Mouse (Mus musculus): ENCODE results near the gene Rgs8.

Gene Rgs8

DNA sequence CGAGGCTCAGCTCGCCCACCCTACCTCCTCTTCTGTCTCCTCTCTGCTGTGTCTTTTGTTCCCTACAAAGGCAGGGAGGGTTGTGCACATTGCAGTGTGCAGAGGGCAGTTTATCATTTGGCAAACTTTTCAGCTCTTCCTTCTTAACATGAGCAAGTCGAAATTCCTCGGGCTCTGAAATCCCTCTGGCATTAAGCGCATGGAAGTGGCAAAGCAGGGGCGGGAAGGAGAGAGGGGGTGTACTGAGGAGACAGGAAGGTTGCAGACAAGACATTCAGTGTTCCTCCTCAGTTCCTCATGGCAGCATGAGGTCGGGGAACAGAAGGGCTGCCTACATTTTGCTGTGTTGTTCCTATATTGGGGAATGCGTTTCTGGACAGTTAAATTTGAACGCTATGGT, 19.9 kb downstream of the Rgs8 start:
- ATAC-seq (ENCODE audit: insufficient number of reproducible peaks, low FRiP score, low TSS enrichment): no peak

DNA sequence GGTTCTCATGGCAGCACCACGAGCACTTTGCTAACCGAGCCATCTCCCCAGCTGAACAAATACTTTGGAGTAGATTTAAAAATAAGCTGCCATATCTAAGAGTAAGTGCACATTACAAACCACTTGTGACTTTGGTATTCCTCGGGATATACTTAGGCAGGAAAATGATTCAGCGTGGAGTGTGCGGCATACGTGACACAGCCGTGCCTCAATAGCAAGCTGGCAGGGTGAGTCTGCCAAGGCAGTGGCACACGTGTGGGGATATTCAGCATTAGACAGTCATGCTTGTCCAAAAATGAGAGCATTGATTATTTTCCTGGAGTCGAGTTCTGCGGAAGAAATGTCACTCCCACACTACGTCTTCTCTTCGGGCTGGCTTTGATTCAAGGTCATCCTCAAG, 21.1 kb downstream of the Rgs8 start:
- no peak for ATAC-seq (ENCODE audit: insufficient number of reproducible peaks, low FRiP score, low TSS enrichment)

DNA sequence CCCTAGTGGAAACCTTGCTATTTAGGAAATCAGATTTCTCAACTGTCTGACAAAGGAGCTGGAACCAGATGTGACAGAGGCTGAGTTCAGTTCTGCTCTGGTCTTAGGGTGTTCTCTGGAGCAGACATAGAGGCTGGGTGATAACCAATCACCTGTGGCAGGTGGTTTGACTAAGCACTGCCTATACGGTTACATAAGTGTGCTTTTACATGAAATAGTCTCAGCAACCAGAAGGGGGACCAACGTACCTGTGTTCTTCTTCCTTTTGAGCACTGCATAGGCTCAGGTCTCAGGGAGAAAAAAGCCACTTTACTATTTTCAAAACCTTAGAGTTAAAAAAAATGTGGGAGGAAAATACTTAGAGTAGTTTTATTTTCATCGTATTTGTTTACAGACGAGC, 22.8 kb downstream of the Rgs8 start:
- ATAC-seq (ENCODE audit: insufficient number of reproducible peaks, low FRiP score, low TSS enrichment): no peak

DNA sequence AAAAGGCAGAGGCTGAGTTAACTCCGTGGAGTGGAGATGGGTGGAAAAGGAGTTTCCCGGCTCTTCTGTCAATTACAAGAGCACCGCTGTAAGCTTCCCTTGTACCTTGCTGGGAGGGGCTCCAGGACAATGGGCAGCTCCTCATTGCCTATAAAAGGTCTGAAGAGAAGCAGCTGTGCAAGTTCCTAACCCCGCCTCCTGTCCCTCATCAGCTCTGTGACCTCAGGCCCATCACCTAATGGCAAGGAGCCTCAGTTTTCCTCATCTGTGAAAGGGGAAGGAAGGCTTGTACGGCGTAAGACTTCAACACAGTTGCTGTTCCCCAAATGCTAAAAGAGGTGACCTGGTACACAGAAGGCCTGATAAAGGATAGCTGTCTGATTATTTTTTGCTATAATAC, 24.8 kb downstream of the Rgs8 start:
- no peak for ATAC-seq (ENCODE audit: insufficient number of reproducible peaks, low FRiP score, low TSS enrichment)

DNA sequence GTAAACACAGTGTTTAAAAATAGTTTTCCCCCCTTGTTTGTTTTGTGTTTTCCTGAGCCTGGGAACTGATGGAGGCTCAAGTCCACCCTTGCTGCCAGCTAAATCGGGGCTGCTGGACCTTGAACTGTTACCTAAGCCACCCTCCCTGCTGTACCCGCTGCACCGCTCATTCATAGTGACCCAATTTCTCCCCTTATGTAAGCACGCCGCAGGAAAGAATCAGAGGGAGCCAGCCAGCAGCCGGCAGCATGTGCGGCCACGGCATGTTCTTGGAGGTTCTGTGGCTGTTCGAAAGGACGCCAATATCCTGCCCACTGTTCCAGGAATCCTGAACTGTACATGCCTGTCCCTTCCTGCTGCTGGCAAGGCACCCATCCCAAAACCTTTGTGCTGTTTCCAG, 26.3 kb downstream of the Rgs8 start:
- peak; percentile 85 for ATAC-seq (ENCODE audit: insufficient number of reproducible peaks, low FRiP score, low TSS enrichment)

DNA sequence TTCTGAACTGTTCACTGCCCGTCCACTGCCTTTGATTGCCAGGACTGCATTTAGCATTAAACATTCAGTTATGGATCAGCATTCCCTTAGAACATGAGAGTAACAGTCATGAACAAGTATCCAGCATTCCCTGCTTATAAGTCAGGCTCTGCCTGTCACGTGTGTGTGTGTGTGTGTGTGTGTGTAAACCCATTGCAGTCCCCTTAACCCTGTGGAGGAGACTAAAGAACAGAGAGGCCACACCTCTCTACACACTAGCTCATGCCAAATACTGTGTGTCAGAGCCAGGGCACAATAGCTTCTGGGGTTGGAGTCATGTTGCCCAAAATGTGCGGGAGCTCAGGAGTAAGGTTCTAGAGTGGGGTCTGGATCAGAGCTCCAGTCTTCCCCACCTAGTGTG, 26.8 kb downstream of the Rgs8 start:
- ATAC-seq (ENCODE audit: insufficient number of reproducible peaks, low FRiP score, low TSS enrichment): 0 out of 2 replicates have a peak, but pooled peaks have one; percentile 9

DNA sequence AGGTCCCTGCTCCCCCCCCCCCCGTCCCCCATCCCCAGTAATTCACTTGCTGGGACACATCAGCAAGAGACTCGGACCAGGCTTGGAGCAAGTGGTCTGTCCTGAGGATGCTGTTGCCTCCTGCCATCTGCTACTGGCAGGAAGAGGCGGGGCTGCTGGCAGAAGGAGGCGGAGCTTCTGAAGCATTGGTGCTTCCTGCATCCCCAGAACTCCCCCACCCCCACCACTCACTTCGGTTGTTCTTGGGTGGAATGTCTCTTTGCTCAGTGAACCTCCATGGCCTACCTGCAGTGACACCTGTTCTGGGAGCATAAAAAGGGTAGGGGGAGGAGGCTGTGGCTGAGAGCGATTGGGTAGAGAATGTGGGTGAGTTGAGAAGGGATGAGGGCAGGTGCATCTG, 27.5 kb downstream of the Rgs8 start:
- no peak for ATAC-seq (ENCODE audit: insufficient number of reproducible peaks, low FRiP score, low TSS enrichment)

DNA sequence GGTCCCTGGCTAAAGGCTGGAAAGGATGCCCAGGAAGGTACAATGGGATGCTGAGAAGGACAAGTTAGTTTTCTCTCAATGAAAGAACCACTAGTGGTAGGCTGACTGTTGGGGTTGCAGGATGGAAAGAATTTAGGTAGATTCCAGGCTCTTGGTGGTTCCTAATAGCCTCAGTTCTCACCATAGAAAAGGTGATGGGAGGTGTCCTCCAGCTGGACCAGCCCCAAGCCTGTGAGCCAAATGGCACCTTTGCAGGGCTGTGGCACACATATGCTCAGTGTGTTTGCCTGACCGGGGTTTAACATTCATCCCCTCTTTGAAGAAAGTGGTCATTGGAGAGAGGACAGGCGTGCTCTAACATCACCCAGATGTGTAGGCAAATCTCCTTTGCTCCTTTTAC, 28.2 kb downstream of the Rgs8 start:
- ATAC-seq (ENCODE audit: insufficient number of reproducible peaks, low FRiP score, low TSS enrichment): 0 out of 2 replicates have a peak, but pooled peaks have one; percentile 31

DNA sequence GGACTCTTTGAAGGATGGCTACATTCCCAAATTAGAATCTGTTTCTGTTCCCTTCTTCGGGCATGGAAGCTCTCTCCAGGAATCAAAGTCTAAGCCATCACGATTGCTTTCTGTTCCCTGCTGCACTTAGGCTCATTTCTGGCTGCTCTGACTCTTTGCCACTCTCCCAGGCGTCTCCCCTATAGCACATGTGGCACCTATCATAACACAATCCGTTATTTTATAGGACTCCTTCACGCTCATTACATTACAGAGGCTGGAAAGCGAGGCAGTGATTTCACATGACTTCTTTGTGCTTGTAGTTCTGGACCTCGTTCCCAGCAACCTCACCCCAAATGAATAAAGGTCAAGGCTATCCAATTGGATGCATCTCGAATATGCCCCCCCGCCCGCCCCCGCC, 30.4 kb downstream of the Rgs8 start:
- no peak for ATAC-seq (ENCODE audit: insufficient number of reproducible peaks, low FRiP score, low TSS enrichment)

DNA sequence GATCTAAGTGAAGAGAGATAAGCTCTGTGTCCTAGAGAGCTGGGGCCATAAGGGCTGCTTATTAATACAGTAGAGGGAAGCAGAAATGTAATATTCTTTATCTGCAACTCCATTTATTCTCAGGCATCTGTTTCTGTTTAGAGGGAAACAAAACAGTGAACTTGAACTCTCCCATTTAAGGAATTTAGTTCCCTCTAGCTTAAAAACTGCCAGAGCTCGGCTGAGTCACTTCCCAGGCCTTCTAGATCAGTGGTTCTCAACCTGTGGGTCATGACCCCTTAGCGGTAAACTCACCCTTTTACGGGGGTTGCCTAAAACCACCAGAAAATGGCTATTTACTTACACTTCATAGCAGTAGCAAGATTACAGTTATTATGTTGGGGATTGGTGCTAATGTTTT, 32.8 kb downstream of the Rgs8 start:
- ATAC-seq (ENCODE audit: insufficient number of reproducible peaks, low FRiP score, low TSS enrichment): no peak

DNA sequence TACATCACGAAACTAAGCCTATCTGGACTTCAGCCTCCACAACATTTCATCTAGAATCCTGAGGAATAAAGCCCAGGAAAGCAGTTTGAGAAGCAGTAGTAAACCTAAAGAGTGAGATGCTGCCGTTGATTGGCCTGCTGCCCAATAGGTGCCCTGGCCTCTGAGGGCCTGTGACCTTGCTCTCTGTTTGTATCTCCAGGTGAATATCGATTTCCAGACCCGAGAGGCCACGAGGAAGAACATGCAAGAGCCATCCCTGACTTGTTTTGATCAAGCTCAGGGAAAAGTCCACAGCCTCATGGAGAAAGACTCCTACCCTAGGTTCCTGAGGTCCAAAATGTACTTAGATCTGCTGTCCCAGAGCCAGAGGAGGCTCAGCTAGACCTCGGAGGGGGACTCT, 39.7 kb downstream of the Rgs8 start:
- ATAC-seq (ENCODE audit: insufficient number of reproducible peaks, low FRiP score, low TSS enrichment): no peak

DNA sequence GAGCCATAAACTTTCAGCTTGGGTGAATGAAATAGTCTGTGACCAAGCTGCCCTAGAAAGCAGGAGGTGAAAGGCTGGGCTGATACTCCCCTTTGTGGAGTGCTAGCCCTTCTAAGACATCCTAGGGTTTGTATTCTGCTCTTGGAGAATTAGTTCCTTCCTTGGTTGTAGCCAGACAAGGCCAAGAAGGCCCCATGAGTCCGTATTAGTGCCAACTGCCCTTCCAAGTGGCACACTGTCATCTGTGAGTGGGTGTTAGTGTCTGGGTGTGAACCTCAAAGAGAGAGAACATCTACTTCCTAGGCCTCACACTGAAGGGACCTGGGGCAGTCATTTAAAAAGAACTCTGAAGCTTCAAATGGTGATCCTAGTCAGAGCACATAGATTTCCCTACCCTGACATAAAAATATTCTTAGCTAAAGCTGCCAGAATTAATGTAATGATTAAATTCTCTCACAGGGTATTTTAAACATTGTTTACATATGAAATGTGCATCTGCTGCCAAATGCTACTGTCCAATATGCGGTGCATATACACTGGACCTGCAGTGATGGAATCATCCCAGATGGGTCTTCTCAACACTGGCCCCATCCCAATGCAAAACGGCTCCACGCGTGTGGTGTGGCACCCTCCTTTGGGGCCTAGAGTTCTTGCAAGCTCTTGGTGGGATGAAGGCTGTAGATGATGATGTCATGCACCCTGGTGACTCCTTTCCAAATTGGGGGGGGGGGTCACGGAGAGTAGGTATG, 41.7 kb downstream of the Rgs8 start:
- ATAC-seq (ENCODE audit: insufficient number of reproducible peaks, low FRiP score, low TSS enrichment): no peak

DNA sequence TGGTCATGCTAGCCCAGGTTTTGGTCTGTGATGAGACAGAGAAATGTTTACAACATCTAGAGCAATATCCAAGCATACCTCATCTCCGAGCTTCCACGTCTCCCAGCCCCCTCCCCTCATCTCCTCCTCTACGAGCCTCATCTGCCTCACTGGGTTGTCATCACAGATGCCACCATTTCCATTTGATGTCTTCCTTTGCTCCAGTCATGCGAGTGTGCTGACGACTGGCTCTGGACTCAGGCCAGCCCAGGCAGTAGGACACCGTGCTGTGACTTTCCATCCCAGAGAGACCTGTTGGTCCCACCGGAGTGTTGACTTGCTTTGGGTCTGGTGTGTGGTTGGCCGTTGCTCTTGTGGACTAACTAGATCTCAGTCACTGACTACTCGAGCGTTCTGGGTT, 42.6 kb downstream of the Rgs8 start:
- no peak for ATAC-seq (ENCODE audit: insufficient number of reproducible peaks, low FRiP score, low TSS enrichment)

DNA sequence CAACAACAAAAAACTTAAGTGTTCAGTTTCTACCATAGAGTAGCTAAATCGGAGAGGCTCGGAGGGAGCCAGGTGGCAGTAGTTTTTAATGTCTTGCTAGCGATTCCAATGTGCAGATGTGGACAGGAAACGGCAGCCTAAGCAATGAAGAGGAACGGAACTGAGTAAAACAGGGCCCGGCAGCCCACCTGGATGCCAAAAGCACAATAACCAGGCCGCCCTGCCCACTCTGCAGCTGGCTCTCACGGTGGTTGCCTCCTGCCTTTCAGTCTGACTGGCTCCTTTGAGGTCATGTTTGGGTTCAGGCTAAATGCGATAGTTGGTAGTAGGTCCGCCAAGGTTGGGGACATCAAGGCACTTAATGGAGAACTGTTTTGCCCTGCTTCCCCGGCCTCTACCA, 43.3 kb downstream of the Rgs8 start:
- no peak for ATAC-seq (ENCODE audit: insufficient number of reproducible peaks, low FRiP score, low TSS enrichment)

DNA sequence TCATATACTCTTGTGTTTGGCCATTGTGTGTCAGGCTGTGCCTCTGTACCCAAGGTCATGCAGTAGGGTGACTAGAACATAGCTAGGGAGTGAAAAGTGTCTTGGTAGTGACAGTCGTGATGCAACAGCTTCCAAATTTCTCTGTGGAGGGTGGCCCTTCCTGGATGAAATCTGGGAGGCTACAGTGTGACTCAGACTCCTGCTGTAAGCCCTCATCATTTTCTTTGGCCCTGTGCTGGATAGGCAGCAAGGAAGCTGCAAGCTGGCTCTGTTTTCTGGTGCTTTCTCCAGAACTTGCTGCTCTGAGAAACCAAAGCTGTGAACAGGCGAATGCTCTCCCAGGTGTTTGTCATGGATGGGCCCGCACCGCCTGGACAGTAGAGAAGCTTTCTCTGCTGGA, 43.7 kb downstream of the Rgs8 start:
- ATAC-seq (ENCODE audit: insufficient number of reproducible peaks, low FRiP score, low TSS enrichment): no peak

DNA sequence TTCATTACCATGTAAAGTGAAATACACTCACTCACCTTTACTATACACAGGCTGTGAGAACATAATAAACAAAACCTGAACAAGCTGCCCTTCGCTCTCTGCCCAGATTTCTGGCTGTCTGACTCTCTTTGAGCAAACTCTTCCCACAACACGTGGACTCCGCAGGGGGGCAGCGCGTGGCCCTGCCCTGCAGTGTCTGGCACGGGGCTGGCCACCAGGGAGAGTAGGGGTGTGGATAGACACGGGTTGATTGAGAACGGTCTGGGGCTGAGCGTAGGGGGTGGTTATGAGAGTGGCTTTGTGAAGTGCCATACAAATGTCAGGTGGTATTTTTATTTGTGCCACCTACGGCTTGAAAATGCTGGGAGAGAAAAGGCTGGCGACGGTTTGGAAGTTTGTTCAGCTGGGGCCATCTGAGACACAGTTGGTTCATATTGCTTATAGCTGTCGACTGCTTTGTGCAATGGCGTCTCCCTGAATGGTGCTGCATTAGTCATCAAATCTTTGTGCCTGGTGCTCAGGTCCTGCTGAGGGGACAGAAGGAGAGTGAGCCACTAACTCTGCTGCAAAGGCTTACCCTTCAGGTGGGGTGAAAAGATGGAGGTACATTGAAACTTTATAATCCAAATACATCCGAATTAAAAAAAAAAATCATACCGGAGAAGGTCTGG, 44.9 kb downstream of the Rgs8 start:
- peak; percentile 46 for ATAC-seq (ENCODE audit: insufficient number of reproducible peaks, low FRiP score, low TSS enrichment)

DNA sequence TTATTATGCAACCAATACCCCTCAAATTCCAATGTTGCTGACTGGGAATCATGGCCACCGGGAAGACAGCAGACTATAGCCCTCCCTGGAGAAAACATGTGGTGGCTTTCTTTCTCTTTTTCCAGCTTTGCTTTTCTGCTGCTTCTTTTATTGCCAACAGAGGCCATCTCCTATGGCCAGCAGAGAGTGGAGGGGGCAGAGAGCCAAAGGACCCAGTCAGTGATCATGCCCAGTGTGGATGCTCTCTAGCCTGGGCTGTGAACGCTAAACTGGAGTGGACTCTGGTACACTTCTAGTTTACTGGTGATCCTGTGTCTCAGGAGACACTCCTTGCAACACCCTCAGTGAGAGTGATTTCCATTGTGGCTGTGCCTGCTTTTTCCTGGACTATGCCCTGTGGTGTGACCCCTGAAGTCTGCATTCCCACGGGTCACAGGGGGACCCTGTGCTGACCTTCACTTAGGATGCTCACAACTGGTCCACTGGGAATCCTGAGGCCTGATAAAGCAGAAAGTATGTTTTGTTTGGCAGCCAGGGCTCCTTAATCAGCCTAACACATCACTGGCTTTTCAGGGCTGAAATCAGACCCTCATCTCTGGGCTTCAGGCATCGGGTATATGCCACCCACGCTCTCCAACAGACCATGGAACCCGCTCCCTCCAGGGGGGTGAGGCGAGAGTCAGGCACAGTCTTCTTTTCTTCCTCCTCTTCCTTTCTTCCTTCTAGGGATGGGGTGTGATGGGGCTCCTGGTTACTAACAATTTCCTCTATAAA, 45.7 kb downstream of the Rgs8 start:
- no peak for ATAC-seq (ENCODE audit: insufficient number of reproducible peaks, low FRiP score, low TSS enrichment)

DNA sequence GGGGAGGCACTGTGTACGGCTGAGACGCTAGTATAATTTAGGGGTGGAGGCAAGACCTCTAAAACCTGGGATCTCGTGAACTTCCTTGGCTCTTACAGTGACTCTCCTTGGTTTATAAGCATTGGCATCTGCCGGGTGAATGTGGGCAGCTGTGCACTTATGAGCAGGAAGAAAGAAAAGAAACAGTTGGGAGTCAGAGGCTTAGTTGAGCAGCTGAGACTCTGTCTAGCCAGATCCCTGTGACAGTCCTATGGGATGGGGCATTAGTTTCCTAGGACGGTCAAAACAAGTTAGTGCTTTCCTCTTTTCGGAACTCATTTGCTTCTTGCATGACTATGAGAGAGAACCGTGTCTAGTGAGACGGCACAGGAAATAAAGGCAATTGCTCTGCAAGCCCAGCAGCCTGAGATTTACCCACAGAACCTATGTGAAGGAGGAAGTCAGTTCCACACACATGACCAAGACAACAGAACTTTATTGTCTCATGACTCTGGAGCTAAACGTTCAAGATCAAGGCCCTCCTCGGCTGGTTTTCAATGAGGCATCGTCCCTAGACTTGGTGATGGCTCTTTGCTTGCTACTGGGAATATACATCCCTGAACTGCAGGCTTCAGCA, 47.7 kb downstream of the Rgs8 start:
- ATAC-seq (ENCODE audit: insufficient number of reproducible peaks, low FRiP score, low TSS enrichment): no peak

DNA sequence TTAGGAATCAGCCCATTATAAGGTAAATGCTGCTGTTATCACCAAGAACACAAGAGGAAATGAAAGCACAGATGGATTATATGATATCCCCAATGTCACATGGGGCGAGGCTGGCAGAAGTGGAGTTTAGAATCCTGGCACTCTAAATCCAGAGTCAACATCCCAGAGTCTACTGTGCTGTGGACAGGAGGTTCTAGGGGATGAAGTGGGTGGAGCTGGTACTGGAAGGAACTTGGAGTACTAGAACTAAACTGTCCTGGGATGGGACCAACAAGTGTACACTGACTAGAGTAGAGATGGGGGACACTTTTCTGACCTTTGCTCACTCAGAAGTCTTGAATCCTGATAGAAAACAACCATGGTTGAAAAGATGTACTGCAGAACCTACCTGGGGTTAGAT, 48.6 kb downstream of the Rgs8 start:
- no peak for ATAC-seq (ENCODE audit: insufficient number of reproducible peaks, low FRiP score, low TSS enrichment)

DNA sequence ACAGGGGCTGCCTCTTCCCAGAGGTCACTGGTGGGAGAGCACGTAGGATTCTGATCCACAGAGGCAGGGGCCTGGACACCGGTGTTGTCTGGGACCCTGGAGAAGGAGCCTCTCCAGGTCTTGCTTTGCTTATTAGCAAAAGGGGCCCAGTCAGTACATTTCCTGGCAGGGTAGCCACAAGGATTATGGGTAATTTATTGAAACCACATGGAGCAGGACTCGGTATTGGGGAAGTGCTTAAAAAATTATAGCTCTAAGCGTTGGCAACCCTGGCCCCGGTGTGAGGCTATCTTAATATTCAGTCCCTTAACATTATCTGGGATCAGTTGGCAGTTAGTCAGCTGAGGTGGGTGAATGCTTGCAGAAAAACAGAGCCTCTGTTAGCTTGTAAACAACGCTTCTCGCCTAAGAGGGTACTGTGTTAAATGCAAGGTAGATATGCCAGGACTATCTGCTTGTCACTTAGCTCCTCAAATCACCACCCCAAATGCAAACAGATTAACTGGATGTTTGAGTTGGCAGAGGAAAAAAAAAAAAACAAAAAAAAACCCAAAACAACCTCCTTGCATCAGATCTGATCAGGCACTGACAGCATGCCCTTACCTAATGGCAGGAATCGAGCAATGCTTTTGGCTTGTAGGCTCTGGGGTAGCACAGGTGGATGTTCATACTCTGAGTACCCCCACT, 49.5 kb downstream of the Rgs8 start:
- ATAC-seq (ENCODE audit: insufficient number of reproducible peaks, low FRiP score, low TSS enrichment): no peak

Data from cerebellum, adult (tissue).